ENCODE assay signal across 7 mouse cellular contexts in genomic region chr7:92903360-92904038, GRCm38 (mm10). TPM values are rescaled to one million over a fixed set of nuclear protein-coding genes. Genes with fewer than 3 reads are reported as not detected.
DNase-seq lines count a peak whose midpoint lies in the region; ATAC-seq lines count a peak whose summit lies in the region.

No protein-coding gene starts in this region.

- H3K27ac ChIP-seq in intestine, embryonic 15.5 days: no peak overlapping the region
- no peak overlapping the region for H3K27ac ChIP-seq in midbrain, embryonic 11.5 days (ENCODE audit: low read depth, low read length)

- H3K9ac ChIP-seq in intestine, embryonic 15.5 days: no peak overlapping the region
- H3K9ac ChIP-seq in midbrain, embryonic 11.5 days (ENCODE audit: low read length): no peak overlapping the region

- H3K9me3 ChIP-seq in intestine, embryonic 15.5 days: no peaks in the 10 kb centered on the region
- H3K9me3 ChIP-seq in midbrain, embryonic 11.5 days (ENCODE audit: control insufficient read depth, low read length): no peaks in the 10 kb centered on the region

- DNase-seq in adrenal gland, adult 2 months: peak; percentile 74
- DNase-seq in embryo, embryonic 10.5 days (ENCODE audit: low spot score): peak; percentile 84
- DNase-seq in gastrocnemius, postnatal 4 days (ENCODE audit: low spot score in 2 of 2): peak; percentile 30 to 54
- DNase-seq in left cerebral cortex, postnatal 36 days (ENCODE audit: low spot score in 2 of 2): peak; percentile 44 to 59
- DNase-seq in midbrain, embryonic 11.5 days (ENCODE audit: low spot score, missing footprints): peak; percentile 94
- DNase-seq in skeletal muscle tissue, adult 2 months (ENCODE audit: low read depth, low spot score): peak; percentile 63

- no peak overlapping the region for H3K4me3 ChIP-seq in intestine, embryonic 15.5 days (replicated peaks)
- H3K4me3 ChIP-seq in midbrain, embryonic 11.5 days (ENCODE audit: low read depth, low read length): no peak overlapping the region

- no peaks in the 10 kb centered on the region for H3K27me3 ChIP-seq in intestine, embryonic 15.5 days (replicated peaks)
- no peaks in the 10 kb centered on the region for H3K27me3 ChIP-seq in midbrain, embryonic 11.5 days (ENCODE audit: control insufficient read depth, insufficient read depth, low read length)

- WGBS in intestine, embryonic 15.5 days: 53% methylated on average over 7 of the region's 7 CpGs
- WGBS in midbrain, embryonic 11.5 days: 55% methylated on average over 7 of the region's 7 CpGs

- no peaks in the 10 kb centered on the region for H3K4me1 ChIP-seq in intestine, embryonic 15.5 days (replicated peaks)
- no peaks in the 10 kb centered on the region for H3K4me1 ChIP-seq in midbrain, embryonic 11.5 days (ENCODE audit: control insufficient read depth, insufficient read depth, low read length)

- no peaks in the 10 kb centered on the region for H3K36me3 ChIP-seq in intestine, embryonic 15.5 days
- no peaks in the 10 kb centered on the region for H3K36me3 ChIP-seq in midbrain, embryonic 11.5 days (ENCODE audit: control insufficient read depth, insufficient read depth, low read length)

- ATAC-seq in intestine, embryonic 15.5 days: peak; percentile 96
- ATAC-seq in midbrain, embryonic 11.5 days (ENCODE audit: low FRiP score): peak; percentile 96

- H3K4me2 ChIP-seq in intestine, embryonic 15.5 days (replicated peaks): no peak overlapping the region
- H3K4me2 ChIP-seq in midbrain, embryonic 11.5 days: no peak overlapping the region

- intact Hi-C loops in left cerebral cortex, postnatal 36 days (cut with DNase I): no loop called here

RNA-seq across cellular contexts. Expression of gene Prcp, which starts 29.2 kb away (rescaled TPM):
- 10 to 100 TPM; 11.2 to 11.3 TPM for total RNA-seq in adrenal gland, adult 2 months (2021)
- polyA plus RNA-seq in adrenal gland, adult 2 months (2012; rRNA removed): 14.0 and 16.3 TPM in 2 replicates
- 10 to 100 TPM; 32.0 to 32.1 TPM for total RNA-seq in gastrocnemius, postnatal 4 days (2021)
- 22.3 and 22.7 TPM in 2 replicates for polyA plus RNA-seq in intestine, embryonic 15.5 days (2015; fragmentation: Nextera tagmentation; extraction: Ambion mirVana)
- total RNA-seq in left cerebral cortex, postnatal 36 days (2021): 10 to 100 TPM; 10.4 to 12.7 TPM
- 19.4 and 19.6 TPM in 2 replicates for polyA plus RNA-seq in midbrain, embryonic 11.5 days (2014; fragmentation: Nextera tagmentation; extraction: Ambion mirVana)

RNA-seq across cellular contexts. Expression of gene Ddias, which starts 29.5 kb away (rescaled TPM):
- total RNA-seq in adrenal gland, adult 2 months (2021): 1 to 10 TPM in 1 of 2 experiments, under 1 TPM in 1; 0.45 to 1.1 TPM
- polyA plus RNA-seq in adrenal gland, adult 2 months (2012; rRNA removed): not detected in 2 replicates
- 1 to 10 TPM; 2.7 to 3.4 TPM for total RNA-seq in gastrocnemius, postnatal 4 days (2021)
- 9.4 and 12.1 TPM in 2 replicates for polyA plus RNA-seq in intestine, embryonic 15.5 days (2015; fragmentation: Nextera tagmentation; extraction: Ambion mirVana)
- under 1 TPM; 0.32 to 0.41 TPM for total RNA-seq in left cerebral cortex, postnatal 36 days (2021)
- polyA plus RNA-seq in midbrain, embryonic 11.5 days (2014; fragmentation: Nextera tagmentation; extraction: Ambion mirVana): 24.8 and 28.4 TPM in 2 replicates

Comparison
In these comparisons a context has a peak if more than half of its experiments do, and no peak if none do; other contexts are left out.
1. DNase-seq: peak in every context shown above with its lines; median percentile 94 in midbrain, embryonic 11.5 days; 84 in embryo, embryonic 10.5 days; 74 in adrenal gland, adult 2 months; 63 in skeletal muscle tissue, adult 2 months; 52 in left cerebral cortex, postnatal 36 days; 42 in gastrocnemius, postnatal 4 days.